Mouse (Mus musculus) liver, embryonic 14.5 days (tissue): ENCODE data around the gene Mybbp1a. TPM values are rescaled to one million over a fixed set of nuclear protein-coding genes. Genes with fewer than 3 reads are reported as not detected.

Source experiments
- ATAC-seq: fragments of 200-750 bp; cut with Nextera tagmentation; 2 replicates; pipeline ENCODE4 v1.8.0; 2017; ENCODE audit warnings: moderate number of reproducible peaks, mild to moderate bottlenecking, moderate library complexity; ENCODE audit not compliant: insufficient read depth
- DNase-seq, 3 experiments: peaks; one replicate each; pipeline ENCODE4 v3.0.0-alpha.2; 2012 to 2013; ENCODE audit warnings: low read depth in 3 of 3, low spot score in 3 of 3
- H3K27ac ChIP-seq: fragments of 300-500 bp; sonication (generic); 2 replicates; pipeline ENCODE4 v1.5.1; 2014; ENCODE audit warnings: moderate library complexity, mild to moderate bottlenecking, control low read depth, inconsistent platforms
- H3K27me3 ChIP-seq: fragments of 300-500 bp; sonication (generic); 2 replicates; pipeline ENCODE4 v1.6.1; 2014; ENCODE audit warnings: mild to moderate bottlenecking, low read length, moderate library complexity; ENCODE audit not compliant: control insufficient read depth, insufficient read depth
- H3K36me3 ChIP-seq: fragments of 300-500 bp; sonication (generic); replicated peaks from 2 replicates; pipeline ENCODE4 v1.6.1; 2014; ENCODE audit warnings: low read depth; ENCODE audit not compliant: control insufficient read depth, insufficient read depth
- H3K4me1 ChIP-seq, 2 experiments: fragments of 200-500 bp in 1 of 2; fragments of 300-500 bp in 1 of 2; sonication (generic) in 1 of 2; replicated peaks; 2 replicates each; pipeline ENCODE4 v1.6.1; 2012 to 2014; ENCODE audit warnings: antibody characterized with exemption in 1 of 2, inconsistent platforms in 1 of 2, low read length in 1 of 2; ENCODE audit not compliant: control insufficient read depth in 2 of 2, insufficient read depth in 2 of 2
- H3K4me2 ChIP-seq: fragments of 300-500 bp; sonication (generic); 2 replicates; pipeline ENCODE4 v1.6.1; 2014; ENCODE audit warnings: low read depth, mild to moderate bottlenecking, control low read depth, moderate library complexity
- H3K4me3 ChIP-seq, 2 experiments: fragments of 200-500 bp in 1 of 2; fragments of 300-500 bp in 1 of 2; sonication (generic) in 1 of 2; 2 replicates each; pipeline ENCODE4 v1.5.1; 2012 to 2014; ENCODE audit warnings: low read depth in 2 of 2, low read length in 2 of 2, mild to moderate bottlenecking in 2 of 2, control low read depth in 1 of 2, inconsistent platforms in 1 of 2, moderate library complexity in 1 of 2; ENCODE audit not compliant: insufficient read depth in 1 of 2
- H3K9ac ChIP-seq: fragments of 300-500 bp; sonication (generic); replicated peaks from 2 replicates; pipeline ENCODE4 v1.6.1; 2014; ENCODE audit warnings: mild to moderate bottlenecking, control low read depth, moderate library complexity
- H3K9me3 ChIP-seq: fragments of 300-500 bp; sonication (generic); 2 replicates; pipeline ENCODE4 v1.6.1; 2016; ENCODE audit warnings: low read length, mixed read lengths; ENCODE audit not compliant: control insufficient read depth
- CTCF ChIP-seq: IDR thresholded peaks from 2 replicates; pipeline ENCODE4 v1.5.1; 2016; ENCODE audit warnings: antibody characterized with exemption, low read depth, control low read depth
- EP300 ChIP-seq: IDR thresholded peaks from 2 replicates; pipeline ENCODE4 v1.6.1; 2016; ENCODE audit warnings: antibody characterized with exemption, low read depth
- WGBS: fragments of 180-500 bp; shearing (Covaris S2); extraction: QIAGEN DNeasy Blood & Tissue Kit; methylation state at CpG from one replicate; pipeline ENCODE4 v1.1.7; 2014; ENCODE audit not compliant: insufficient replicate concordance; 5-methylcytosine and 5-hydroxymethylcytosine counted together
- polyA plus RNA-seq, 2 experiments: library from polyadenylated mRNA; depleted of rRNA in 1 of 2; stranded (reverse) in 1 of 2; unstranded in 1 of 2; fragments of >200 nt; fragmentation: Nextera tagmentation in 1 of 2; extraction: Ambion mirVana in 1 of 2; gene quantifications; 2 replicates each; pipeline versions ENCODE4 v1.2.1 to v1.2.3; 2012 to 2014

Gene Mybbp1a
- 31.0 and 56.3 TPM in 2 replicates for polyA plus RNA-seq (2012; rRNA removed)
- polyA plus RNA-seq (2014; fragmentation: Nextera tagmentation; extraction: Ambion mirVana): 65.5 and 72.6 TPM in 2 replicates

DNA sequence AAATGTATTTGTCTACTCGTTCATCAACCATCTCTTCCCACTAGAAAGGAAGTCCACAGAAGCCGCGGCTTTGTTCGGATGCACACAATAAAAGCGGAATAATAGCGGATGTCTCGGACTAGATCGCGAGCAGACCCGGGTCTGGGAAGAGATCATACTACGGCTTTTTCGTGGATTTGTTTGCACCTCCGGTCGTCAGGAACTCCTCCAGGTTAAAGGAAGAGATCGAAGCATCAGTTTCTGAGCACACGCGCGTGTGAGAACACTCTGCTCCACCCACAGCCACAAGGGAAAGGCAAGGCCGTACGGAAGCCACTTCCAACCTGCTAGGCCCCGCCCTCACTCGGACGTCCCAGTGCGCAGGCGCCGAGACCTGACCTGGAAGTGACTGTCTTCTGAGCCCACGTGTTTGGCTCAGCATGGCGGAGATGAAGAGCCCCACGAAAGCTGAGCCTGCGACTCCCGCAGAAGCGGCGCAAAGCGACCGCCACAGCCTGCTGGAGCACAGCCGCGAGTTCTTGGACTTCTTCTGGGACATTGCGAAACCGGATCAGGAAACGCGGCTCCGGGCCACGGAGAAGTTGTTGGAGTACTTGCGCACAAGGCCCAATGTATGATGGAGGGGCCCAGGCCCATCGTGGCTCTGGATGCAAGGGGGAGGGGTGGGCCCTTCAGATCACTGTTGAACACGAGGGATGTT lies at the start of gene Mybbp1a:
TSS of gene Mybbp1a (plus strand) at position 391 of the 700 bp plus-strand sequence.
- peak; percentile 87 for ATAC-seq
- WGBS: under 1% methylated on average over 46 of the region's 46 CpGs
- peak within 1 kb of the TSS; percentile 79 to 87 for H3K4me3 ChIP-seq
- TF ChIP-seq EP300: no peak
- TF ChIP-seq CTCF: peak; percentile 18; the same call in 1 of the 2 replicates
- no peaks in the 10 kb centered on the region for H3K9me3 ChIP-seq
- peaks cover 0 to 7% of the 10 kb centered on the region in 2 experiments for H3K4me1 ChIP-seq
- peak within 1 kb of the TSS; percentile 92 for H3K4me2 ChIP-seq
- H3K36me3 ChIP-seq: peaks cover 35% of the 10 kb centered on the region
- peak within 1 kb of the TSS; percentile 79 for H3K9ac ChIP-seq
- no peaks in the 10 kb centered on the region for H3K27me3 ChIP-seq
- DNase-seq: peak; percentile 90 to 92 (median 90)
- H3K27ac ChIP-seq: peak within 1 kb of the TSS; percentile 60

GRCm38 (mm10) chr11:72393243-72393642 lies 47.9 kb upstream of the Mybbp1a start:
- H3K4me2 ChIP-seq: no peak overlapping the region
- no peaks in the 10 kb centered on the region for H3K36me3 ChIP-seq
- H3K27me3 ChIP-seq: no peaks in the 10 kb centered on the region
- no peak overlapping the region for H3K9ac ChIP-seq
- ATAC-seq (no peak), DNase-seq (no peak)
- H3K9me3 ChIP-seq: no peaks in the 10 kb centered on the region
- H3K4me1 ChIP-seq: 0 out of 4 replicates have a peak, but pooled peaks cover 0 to 2% of the 10 kb centered on the region in 2 experiments
- 45% methylated on average over 3 of the region's 3 CpGs for WGBS
- no peak for TF ChIP-seq EP300
- TF ChIP-seq CTCF: no peak
- no peak overlapping the region for H3K4me3 ChIP-seq
- H3K27ac ChIP-seq: no peak overlapping the region

DNA sequence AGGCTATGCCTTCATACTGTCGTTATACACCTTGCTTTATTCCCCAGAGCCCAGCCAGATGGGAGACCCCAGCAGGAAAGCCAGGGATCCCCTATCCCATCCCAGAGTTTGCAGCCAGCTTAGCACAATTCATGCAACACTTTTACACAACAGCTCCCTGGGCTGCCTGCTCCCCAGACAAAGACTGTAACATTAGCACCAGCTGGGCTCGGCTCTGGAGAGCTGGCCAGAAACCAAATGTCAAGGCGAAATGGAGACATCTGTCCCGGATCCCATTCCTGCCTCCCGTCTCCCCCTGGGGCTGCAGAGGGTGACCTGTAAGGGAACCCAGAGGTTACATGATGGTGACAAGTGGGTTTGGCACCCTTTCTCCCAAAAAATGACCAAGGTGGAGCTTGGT lies 47.5 kb upstream of the Mybbp1a start:
- no peak overlapping the region for H3K4me3 ChIP-seq
- DNase-seq (no peak), ATAC-seq (no peak)
- no peaks in the 10 kb centered on the region for H3K9me3 ChIP-seq
- H3K27me3 ChIP-seq: no peaks in the 10 kb centered on the region
- 0 out of 4 replicates have a peak, but pooled peaks cover 0 to 2% of the 10 kb centered on the region in 2 experiments for H3K4me1 ChIP-seq
- TF ChIP-seq EP300 (no peak), CTCF (no peak)
- no peak overlapping the region for H3K27ac ChIP-seq
- WGBS: 52% methylated on average over 5 of the region's 5 CpGs
- H3K9ac ChIP-seq: no peak overlapping the region
- H3K36me3 ChIP-seq: no peaks in the 10 kb centered on the region
- H3K4me2 ChIP-seq: no peak overlapping the region

DNA sequence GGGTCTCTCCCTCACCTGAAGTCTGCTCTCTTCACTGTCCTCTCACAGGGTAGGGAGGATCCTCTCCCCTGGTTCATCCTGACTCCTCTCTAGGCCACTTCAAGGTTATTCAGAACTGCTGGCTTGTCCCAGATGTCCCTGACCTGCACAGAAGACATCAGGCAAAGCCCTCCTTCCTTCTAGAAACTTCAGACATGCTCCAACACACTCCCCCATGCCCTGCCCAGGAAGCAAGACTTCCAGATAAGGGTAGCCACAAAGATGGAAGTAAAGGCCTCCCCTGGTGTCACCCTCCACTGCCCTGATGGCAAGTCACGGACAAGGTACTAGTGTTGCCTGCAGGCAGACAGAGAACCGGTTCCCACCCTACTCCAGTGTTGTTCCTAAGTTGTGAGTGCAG lies 46.5 kb upstream of the Mybbp1a start:
- ATAC-seq (no peak), DNase-seq (no peak)
- Histone ChIP-seq H3K27ac (no peak overlapping the region), H3K4me2 (no peak overlapping the region), H3K4me1 (0 out of 4 replicates have a peak, but pooled peaks cover 0 to 2% of the 10 kb centered on the region in 2 experiments), H3K9ac (no peak overlapping the region), H3K36me3 (no peaks in the 10 kb centered on the region), H3K4me3 (no peak overlapping the region), H3K9me3 (no peaks in the 10 kb centered on the region), H3K27me3 (no peaks in the 10 kb centered on the region)
- 33% methylated on average over 2 of the region's 2 CpGs for WGBS
- TF ChIP-seq CTCF (no peak), EP300 (no peak)

DNA sequence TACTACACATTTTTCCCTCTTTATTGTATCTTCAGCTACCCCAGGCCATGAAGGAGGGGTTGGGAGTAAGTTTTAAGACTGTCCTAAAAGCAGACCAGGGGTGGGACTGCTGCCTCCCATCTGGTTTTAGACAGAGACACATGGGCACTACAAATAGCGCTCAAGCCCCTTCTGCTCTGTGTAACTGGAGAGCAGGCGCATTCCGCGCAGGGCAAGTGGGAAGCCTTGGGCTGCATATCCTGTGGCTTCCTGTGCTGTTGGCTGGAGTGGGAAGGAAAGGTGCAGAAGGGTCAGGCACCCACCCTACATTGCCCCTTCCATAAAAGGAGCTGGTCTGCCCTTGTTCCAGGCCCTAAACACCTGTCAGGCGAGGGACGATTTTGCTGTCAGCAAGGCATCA lies 45.5 kb upstream of the Mybbp1a start:
- no peak for DNase-seq
- no peak for TF ChIP-seq CTCF
- no peak for TF ChIP-seq EP300
- no peak overlapping the region for H3K4me3 ChIP-seq

More for the DNA sequence above, 45.5 kb upstream of the Mybbp1a start:
- WGBS: 76% methylated on average over 6 of the region's 6 CpGs
- H3K9me3 ChIP-seq: no peaks in the 10 kb centered on the region
- H3K4me1 ChIP-seq: 0 out of 4 replicates have a peak, but pooled peaks cover 0 to 2% of the 10 kb centered on the region in 2 experiments
- no peak for ATAC-seq
- H3K9ac ChIP-seq: no peak overlapping the region
- no peak overlapping the region for H3K4me2 ChIP-seq
- no peaks in the 10 kb centered on the region for H3K27me3 ChIP-seq
- H3K36me3 ChIP-seq: no peaks in the 10 kb centered on the region
- H3K27ac ChIP-seq: no peak overlapping the region
